Mouse (Mus musculus) cortical plate, adult 2 months (tissue): ENCODE measurements around the gene Ptma.

ENCODE experiments used
- CTCF ChIP-seq: fragments of 200-500 bp; IDR thresholded peaks from 2 replicates; pipeline ENCODE4 v1.5.1; 2011; ENCODE audit warnings: mild to moderate bottlenecking, control low read depth, low read length; ENCODE audit not compliant: insufficient read depth; ENCODE audit errors: extremely low read depth
- POLR2A ChIP-seq: fragments of 200-500 bp; IDR thresholded peaks from 2 replicates; pipeline ENCODE4 v1.6.1; 2011; ENCODE audit warnings: mild to moderate bottlenecking, low read length, control low read depth; ENCODE audit not compliant: insufficient read depth; ENCODE audit errors: extremely low read depth

DNA sequence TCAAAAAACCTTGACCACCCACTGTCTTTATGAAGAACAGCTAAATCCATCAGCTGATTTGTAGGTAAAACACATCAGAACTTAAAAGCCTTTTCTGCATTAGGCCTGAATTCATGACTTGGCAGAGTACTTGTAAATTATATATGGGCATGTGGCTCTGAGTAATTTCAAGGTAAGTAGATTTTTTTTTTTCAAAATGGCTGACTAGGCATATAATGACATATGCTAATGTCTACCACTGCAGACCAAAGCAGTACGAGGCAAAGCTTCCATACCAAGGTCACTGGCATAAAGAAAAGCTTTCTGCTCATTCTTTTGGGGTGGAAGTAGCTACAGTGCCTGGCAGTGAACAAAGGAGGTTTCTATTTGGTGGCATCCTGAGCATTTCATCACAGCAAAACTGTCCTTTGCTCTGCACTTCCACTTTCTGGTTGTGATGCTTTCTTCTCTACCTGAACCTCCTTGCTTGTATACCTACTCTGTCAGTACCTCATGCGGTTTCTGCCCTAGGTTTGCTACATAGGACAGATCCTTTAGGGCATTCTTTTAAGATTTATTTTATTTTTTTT lies 42.9 kb downstream of the Ptma start:
- TF ChIP-seq CTCF, result no peak
- no peak for TF ChIP-seq POLR2A
